Mouse (Mus musculus): ENCODE measurements at regions not wholly inside any gene's neighbourhood (a gene's known extent, or its start where the extent isn't known, plus 50 kb on each side); places are given as distances from the start of the nearest gene placed in this dataset.

DNA sequence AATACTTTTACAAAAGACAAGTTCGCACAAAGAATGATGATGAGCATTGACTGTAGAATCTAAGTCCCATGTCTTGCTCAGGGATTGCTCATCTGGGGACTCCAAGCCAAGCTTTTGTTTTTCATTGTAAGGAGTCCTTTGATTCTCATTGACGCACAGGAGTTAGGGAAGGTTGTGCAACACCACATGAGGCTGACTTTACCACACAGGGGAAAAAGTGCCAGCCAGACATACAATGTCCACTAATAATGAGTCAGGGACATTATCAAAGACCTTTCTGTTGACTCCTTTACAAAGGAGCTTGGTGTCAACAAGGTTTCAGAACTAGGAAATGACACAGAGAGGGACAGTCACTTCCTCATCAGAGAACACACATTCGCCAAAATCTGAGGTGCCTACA is 200.1 kb downstream of the Gm11361 start:
- TF ChIP-seq TCF12 (IDR thresholded peaks at IDR 0.05; ENCODE audit: low read depth, low read length) = no peak
- no peak for TF ChIP-seq MYC (IDR thresholded peaks at IDR 0.05; ENCODE audit: low read depth, low read length)
- TF ChIP-seq CTCF (conservative IDR thresholded peaks at IDR 0.05 in 1 of 2, IDR thresholded peaks at IDR 0.05 in 1 of 2; ENCODE audit: low read depth in 2 of 2, low read length in 2 of 2) = no peak
- no peak for TF ChIP-seq TBP (conservative IDR thresholded peaks at IDR 0.05; ENCODE audit: low read depth, low read length)
- dilution Hi-C loops (cut with MboI; ENCODE audit: extremely low pct_ligation_motif_present, extremely low pct_unique_long_range_greater_than_20kb, low sequenced_read_pairs) (no loop called here), in situ Hi-C loops (cut with MboI; ENCODE audit: low pct_ligation_motif_present, low pct_unique_long_range_greater_than_20kb, low sequenced_read_pairs) (no loop called here)
- no peak overlapping the region for H3K4me2 ChIP-seq (ENCODE audit: insufficient read depth, low read depth, poor library complexity, severe bottlenecking)
- DNase-seq (ENCODE audit: extremely low read depth) = no peak
- H3K4me3 ChIP-seq (replicated peaks in 1 of 3; ENCODE audit: low read depth in 2 of 3, low read length in 2 of 3, poor library complexity in 1 of 3) = no peak overlapping the region
- H3K79me2 ChIP-seq (replicated peaks; ENCODE audit: control insufficient read depth, extremely low read depth, insufficient read depth, poor library complexity, severe bottlenecking) = no peaks in the 10 kb centered on the region
- no peak overlapping the region for H3K9ac ChIP-seq (ENCODE audit: insufficient read depth, low read depth)
- peaks cover 0 to 7% of the 10 kb centered on the region in 2 experiments; a peak in 2 of 4 replicates for H3K4me1 ChIP-seq (ENCODE audit: control insufficient read depth in 1 of 2, insufficient read depth in 2 of 2)
- H3K9me3 ChIP-seq (replicated peaks; ENCODE audit: low read length) = no peaks in the 10 kb centered on the region
- no peaks in the 10 kb centered on the region for H3K36me3 ChIP-seq (replicated peaks in 1 of 2; ENCODE audit: control insufficient read depth in 1 of 2, insufficient read depth in 1 of 2, low read length in 1 of 2)
- no peaks in the 10 kb centered on the region for H3K27me3 ChIP-seq (replicated peaks)
- no peak overlapping the region for H3K27ac ChIP-seq (ENCODE audit: insufficient read depth, low read depth)

DNA sequence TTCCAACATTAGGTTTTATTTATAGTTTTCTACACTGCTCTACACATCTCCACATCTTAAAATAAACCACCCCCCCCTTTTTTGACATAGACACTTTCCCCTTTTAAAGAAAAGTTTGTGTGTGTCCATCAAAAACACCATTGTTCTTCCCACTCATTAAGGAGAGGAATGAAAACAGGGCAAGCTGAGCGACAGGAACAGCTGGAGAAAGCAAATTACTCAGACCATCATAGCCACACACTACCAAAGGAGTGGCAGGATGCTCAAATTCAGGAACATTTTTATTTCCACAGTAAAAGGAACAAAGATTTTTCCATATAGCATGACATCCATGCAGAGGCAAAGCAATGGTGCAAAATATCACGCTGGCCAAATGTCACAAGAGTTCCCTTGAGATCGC is 198.6 kb downstream of the Gm11361 start:
- no peak for DNase-seq (ENCODE audit: extremely low read depth)
- TF ChIP-seq GABPA (IDR thresholded peaks at IDR 0.05; ENCODE audit: insufficient replicate concordance, low read depth, low read length) (no peak), MAFK (IDR thresholded peaks at IDR 0.05; ENCODE audit: insufficient replicate concordance, low read length) (no peak), ZC3H11A (IDR thresholded peaks at IDR 0.05; ENCODE audit: low read depth, low read length) (no peak), USF1 (IDR thresholded peaks at IDR 0.05; ENCODE audit: low read depth, low read length) (no peak), SIN3A (IDR thresholded peaks at IDR 0.05; ENCODE audit: low read length) (no peak), E2F4 (IDR thresholded peaks at IDR 0.05; ENCODE audit: insufficient replicate concordance, low read depth, low read length) (no peak), JUND (conservative IDR thresholded peaks at IDR 0.05; ENCODE audit: low read depth, low read length) (no peak), ZMIZ1 (IDR thresholded peaks at IDR 0.05; ENCODE audit: low read depth, low read length) (no peak), MAZ (IDR thresholded peaks at IDR 0.05; ENCODE audit: low read depth, low read length) (no peak), MYC (IDR thresholded peaks at IDR 0.05; ENCODE audit: low read depth, low read length) (no peak), RAD21 (IDR thresholded peaks at IDR 0.05; ENCODE audit: low read depth, low read length) (no peak), CHD2 (IDR thresholded peaks at IDR 0.05; ENCODE audit: low read length) (no peak), POLR2AphosphoS2 (IDR thresholded peaks at IDR 0.05; ENCODE audit: low read depth, low read length) (no peak), MAX (IDR thresholded peaks at IDR 0.05; ENCODE audit: low read length) (no peak)
- H3K9ac ChIP-seq (ENCODE audit: insufficient read depth, low read depth) = no peak overlapping the region
- H3K4me2 ChIP-seq (ENCODE audit: insufficient read depth, low read depth, poor library complexity, severe bottlenecking) = no peak overlapping the region
- no peaks in the 10 kb centered on the region for H3K27me3 ChIP-seq (replicated peaks)
- H3K27ac ChIP-seq (ENCODE audit: insufficient read depth, low read depth) = no peak overlapping the region
- H3K36me3 ChIP-seq (replicated peaks in 1 of 2; ENCODE audit: control insufficient read depth in 1 of 2, insufficient read depth in 1 of 2, low read length in 1 of 2) = no peaks in the 10 kb centered on the region
- no peaks in the 10 kb centered on the region for H3K79me2 ChIP-seq (replicated peaks; ENCODE audit: control insufficient read depth, extremely low read depth, insufficient read depth, poor library complexity, severe bottlenecking)
- H3K4me1 ChIP-seq (ENCODE audit: control insufficient read depth in 1 of 2, insufficient read depth in 2 of 2) = peaks cover 0 to 7% of the 10 kb centered on the region in 2 experiments; a peak in 2 of 4 replicates
- in situ Hi-C loops (cut with MboI; ENCODE audit: low pct_ligation_motif_present, low pct_unique_long_range_greater_than_20kb, low sequenced_read_pairs) (no loop called here), dilution Hi-C loops (cut with MboI; ENCODE audit: extremely low pct_ligation_motif_present, extremely low pct_unique_long_range_greater_than_20kb, low sequenced_read_pairs) (no loop called here)
- H3K9me3 ChIP-seq (replicated peaks; ENCODE audit: low read length) = no peaks in the 10 kb centered on the region
- no peak overlapping the region for H3K4me3 ChIP-seq (replicated peaks in 1 of 3; ENCODE audit: low read depth in 2 of 3, low read length in 2 of 3, poor library complexity in 1 of 3)

Data from CH12.LX (cell line).